Mouse (Mus musculus) retina, adult 2 months (tissue): ENCODE data around the gene 5430427O19Rik.

Experiments
- DNase-seq: peaks from one replicate; pipeline ENCODE4 v3.0.0-alpha.2; 2012; ENCODE audit warnings: low read depth, low spot score

Gene 5430427O19Rik

DNA sequence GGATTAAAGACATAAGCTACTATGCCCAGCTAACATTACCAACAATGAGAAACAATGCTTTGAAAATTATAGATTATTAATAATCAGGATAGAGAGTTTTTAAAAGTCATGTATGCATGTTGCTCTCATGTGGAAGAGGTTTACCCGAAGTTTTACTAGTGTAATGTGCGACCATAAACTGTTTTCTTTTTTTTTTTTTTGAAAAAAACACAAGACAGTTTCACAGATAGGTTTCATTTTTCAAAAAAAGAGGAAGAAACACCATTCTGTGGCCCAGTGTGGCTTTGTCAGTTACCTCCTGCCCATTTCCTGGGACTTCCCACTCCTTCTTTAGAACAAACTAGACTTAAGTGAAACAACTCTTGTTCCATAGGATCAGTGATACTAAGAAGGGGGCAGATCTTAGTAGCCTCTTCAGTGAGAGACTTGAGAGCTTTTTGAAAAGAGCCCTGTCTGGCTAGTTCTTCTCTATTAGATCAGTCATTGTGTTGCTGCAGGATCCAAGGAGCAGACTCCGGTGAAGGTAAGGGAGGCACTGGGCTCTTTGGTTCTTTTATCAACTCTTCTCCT, at the start of gene 5430427O19Rik:
Gene 5430427O19Rik, plus strand, starts transcription at position 441 of the 570 bp plus-strand sequence.
- DNase-seq: no peak

DNA sequence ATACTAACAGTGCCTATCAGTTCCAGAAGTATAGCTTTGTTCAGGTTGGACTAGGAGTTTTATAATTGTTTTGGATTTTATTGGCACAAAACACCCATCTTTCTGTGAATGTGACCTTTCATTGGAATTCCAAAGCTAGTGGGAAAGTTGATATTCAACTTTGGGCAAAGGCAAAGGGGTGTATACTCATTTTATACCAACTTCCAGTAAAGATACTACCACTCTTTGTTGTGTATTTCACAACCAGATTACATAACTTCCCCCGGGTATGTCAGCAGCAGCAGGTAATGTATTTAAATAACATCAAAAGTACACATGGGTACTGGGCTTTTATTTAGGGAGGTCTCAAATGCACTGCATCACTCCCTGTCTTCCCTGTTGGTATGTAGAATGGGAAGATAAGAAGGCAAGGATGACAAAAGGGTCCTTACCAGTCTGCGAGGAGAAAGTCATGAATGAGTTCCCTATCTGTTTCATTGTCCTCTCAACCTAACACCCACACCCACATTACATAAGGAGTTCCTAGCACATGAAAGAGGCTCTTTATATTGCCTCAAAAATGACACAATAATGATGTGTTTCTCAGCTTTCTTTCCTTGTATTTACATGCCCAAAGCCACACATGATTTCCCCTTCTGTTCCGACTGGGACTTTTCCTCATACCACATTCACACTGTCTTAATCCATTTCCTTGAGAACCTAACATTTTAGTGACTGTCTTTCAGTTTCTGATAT, 42.3 kb upstream of the 5430427O19Rik start:
- no peak for DNase-seq

DNA sequence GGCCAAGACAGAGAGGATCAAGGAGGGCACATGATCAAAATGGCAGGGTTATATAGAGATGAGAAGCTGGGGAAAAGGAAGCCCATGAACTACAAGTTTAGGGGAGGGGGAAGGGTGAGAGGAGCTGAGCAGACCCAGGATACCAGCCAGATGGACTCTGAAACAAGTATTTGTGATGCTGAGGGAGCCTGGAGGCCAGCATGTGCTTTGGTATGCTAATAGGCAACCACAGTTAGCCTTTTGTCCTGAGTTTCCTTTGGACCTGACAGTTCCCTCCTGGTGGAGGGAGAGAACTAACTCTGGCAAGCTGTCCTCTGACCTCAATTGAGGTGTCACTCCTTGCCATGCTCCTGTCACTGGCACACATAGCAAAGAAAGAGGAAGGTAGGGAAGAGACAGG, 41.2 kb upstream of the 5430427O19Rik start:
- no peak for DNase-seq

DNA sequence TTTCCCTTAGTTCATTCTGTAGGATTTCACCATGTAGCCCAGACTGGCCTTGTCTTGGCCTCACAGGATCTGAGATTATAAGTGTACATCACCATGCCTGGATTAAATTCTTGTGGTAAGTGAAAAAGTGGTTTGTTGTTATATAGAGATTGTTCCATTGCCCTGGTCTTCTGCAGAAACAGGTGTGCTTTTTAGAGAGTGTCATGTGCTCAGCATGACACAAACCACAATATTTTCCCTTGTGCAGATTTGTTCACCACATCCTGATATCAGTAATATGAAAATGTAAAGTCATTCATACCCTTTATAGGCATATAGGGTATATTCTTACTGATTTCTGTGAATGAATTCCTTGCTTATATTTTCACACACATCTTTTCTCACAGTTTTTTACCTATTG, 31.0 kb upstream of the 5430427O19Rik start:
- no peak for DNase-seq

DNA sequence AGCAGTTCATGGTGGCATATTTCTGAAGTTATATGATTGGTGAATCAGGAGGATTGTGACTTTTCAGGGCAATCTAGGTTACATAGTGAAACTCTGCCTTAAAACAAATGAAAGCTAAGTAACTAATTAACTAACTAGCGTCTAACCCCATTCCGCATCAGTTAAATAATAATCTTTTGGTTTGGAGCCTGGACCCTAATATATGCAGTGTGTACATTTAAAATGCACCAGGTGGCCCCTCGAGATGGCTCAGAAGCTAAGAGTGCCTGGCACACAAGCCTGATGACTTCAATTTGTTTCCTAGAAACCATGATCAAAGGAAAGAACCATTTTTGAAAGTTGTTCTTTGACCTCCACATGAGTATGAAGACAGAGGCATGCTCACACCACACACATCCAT, 14.2 kb upstream of the 5430427O19Rik start:
- no peak for DNase-seq

DNA sequence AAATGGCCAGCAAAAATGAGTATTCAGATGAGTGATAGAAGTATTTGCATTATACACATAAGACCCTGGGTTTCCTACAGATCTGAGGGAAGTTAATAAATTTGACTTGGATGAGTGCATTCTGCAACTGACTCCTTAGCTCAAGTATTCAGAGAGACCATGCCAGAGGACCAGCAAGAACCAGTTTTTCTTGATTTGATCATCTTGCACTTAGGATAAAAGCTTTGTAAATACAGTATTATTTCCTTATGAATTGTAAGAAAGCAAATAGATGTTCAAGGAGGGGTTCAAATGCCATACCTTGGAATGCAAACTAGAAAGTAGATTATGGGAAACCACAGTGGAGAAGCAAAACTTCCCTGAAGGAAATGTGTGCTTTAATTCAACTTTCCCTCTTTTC, 13.0 kb upstream of the 5430427O19Rik start:
- DNase-seq: no peak

DNA sequence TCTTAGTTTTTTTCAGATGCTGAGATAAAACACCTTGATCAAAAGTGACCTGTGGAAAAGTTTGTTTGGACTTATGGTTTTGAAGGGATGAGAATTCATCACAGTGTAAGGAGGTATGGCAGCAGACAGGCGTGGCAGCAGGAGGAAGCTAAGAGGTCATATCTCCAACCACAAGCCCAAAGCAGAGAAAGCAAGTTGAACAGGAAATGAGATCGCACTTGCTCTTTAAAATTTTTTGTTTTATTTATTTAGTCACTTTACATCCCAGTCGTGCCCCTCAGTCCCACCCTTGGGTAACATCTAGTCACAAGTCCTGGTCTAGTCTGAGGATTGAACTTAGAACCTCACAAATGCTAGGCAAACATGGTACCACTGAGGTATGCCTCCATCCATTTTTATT, 2.1 kb upstream of the 5430427O19Rik start:
- DNase-seq: no peak

DNA sequence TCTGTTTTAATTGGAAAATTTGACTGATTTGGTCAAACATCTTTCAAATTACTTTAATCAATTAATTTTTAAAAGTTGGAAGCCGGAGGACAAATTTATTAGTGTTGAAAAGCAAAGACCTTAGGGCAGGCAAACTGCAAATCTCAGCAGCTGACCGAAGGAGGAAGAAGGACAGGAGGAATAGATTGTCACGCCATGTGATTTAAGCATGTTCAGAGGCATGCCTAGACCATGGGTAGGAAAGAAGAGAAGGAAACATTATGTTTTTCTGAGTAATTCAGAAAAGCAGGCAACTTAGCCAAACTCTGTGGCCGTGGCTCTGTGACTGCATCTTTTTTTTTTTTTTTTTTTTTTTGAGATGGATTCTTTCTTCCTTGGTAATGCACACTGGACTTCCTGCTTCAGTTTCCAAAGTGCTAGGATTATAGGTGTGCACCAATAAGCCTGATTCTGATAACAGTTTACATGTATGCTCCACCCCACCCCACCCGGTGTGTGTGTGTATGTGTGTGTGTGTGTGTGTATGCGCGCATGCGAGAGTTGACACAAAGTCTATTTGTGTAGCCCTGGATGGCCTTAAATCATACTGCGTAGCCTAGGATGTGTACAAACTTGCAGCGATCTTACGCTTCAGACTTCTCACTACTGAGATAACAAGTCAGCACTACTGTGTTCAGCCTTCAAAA, 1.4 kb downstream of the 5430427O19Rik start:
- DNase-seq: no peak

DNA sequence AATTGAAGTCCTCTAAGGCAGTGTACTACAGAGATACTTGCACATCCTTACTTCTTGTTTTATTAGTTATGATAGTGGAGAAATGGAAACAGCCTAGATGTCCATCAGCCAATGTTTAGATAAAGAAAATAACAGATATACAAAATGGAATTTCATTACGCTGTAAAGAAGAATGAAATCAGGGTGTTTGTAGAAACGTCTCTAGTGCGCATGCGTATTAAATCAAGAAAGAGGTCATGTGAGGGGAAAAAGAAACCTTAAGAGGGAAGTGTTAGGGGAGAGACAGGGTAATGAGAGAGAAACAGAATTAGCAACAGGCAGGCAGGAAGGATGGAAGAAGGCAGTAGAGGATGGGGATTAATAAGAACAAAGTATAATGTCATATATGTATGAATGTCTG, 4.2 kb downstream of the 5430427O19Rik start:
- no peak for DNase-seq

DNA sequence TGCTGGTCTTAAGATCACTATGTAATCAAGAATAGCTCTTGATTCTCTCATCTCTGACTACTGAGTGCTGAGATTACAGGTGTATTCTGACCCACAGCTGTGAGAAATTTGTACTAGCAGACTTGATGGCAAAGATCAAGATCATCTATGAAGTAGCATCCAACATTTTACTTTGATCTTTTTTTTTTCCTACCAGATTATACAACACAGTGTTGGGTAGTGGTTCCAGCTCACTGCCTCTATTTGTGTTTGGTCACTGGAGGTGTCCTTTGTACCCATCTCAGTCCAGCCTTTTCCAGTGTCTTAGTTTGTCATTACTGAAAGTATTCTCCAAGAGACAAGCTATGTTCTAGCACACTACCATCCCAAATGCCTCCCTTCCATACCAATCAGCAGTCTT, 5.8 kb downstream of the 5430427O19Rik start:
- DNase-seq: no peak

DNA sequence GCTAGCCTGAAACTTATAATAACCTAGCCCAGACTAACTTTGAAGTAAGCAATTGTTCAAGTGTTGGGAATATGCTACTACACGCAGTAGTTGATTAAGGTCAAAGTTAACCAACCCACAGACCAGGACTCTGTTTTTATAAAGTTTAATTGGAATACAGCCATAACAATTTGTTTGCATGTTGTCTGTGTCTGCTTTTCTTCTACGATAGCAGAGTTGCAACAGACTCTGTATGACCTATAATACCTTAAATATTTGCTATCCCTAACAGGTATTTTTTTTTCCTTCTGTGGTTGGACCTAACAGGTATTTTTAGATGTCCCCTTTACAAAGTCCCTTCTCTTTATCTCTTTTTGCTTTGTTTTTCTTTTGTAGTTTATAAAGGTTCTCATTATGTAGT, 7.6 kb downstream of the 5430427O19Rik start:
- DNase-seq: no peak

DNA sequence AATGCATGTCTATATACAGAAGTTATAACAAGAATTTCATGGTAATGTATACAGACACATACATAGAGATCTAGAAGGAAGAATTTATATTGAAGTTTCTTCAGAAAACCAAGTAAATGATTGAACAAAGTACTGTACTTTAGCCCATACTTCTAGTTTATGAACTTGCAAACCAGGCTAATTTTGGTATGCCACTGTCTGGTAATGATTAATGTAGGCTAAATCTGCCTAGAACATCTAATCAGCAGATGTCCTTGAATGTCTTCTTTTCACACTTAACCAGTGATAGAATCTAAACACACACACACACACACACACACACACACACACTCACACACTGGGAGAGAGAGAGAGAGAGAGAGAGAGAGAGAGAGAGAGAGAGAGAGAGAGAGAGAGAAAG, 8.1 kb downstream of the 5430427O19Rik start:
- no peak for DNase-seq

DNA sequence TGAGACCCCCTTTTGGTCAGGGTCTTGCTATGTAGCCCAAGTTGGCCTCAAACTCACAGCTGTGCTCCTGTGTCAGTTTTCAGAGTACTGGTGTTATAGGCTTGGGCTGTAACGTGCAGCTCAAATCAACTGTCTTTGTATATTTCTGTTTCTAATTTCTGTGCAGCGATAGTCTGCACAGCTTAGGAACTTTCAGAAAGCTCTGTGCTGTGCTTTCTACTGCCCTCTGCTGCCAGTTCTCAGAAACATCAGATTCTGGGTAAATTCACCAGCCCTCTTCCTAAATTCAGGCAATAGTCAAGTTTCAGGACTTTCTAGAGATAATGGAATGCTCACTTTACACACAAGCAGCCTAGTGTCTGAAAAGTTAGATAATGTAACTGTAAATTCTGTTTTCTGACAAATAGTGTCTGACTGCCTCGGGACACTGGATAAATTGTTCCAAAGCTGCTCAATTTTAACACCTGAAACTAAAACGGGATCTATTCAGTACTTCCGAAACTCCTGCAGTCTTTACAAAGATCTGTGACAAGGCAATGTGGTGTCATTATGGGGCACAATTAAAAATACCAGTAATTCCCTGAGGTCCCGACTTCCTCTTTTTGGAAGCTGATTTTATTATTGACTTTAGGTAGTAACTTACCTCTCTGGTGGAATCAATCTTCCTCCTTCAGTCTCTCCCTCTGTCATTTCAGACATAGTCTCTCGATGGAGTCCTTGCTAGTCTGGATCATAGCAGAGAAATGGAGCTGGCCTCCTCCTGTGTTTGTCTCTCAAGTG, 9.2 kb downstream of the 5430427O19Rik start:
- no peak for DNase-seq

DNA sequence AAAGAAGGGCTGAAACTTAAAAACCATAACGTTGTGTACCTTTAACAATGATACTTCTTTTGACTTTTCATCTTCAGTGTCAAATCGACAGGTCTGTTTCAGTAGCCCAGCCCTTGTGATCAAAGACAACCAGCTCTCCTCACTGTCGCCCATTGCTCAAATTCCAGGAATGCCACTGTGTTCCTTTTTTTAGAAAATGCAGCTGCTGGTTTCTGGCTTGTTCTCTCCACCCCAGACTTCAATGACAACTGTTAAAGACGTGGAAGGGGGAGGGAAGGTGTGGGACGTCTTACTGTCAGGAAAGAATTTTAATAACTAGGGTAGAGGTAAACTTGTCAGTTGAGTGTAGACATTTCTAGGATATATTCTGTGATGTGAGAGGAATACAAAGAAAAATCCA, 16.5 kb downstream of the 5430427O19Rik start:
- no peak for DNase-seq

DNA sequence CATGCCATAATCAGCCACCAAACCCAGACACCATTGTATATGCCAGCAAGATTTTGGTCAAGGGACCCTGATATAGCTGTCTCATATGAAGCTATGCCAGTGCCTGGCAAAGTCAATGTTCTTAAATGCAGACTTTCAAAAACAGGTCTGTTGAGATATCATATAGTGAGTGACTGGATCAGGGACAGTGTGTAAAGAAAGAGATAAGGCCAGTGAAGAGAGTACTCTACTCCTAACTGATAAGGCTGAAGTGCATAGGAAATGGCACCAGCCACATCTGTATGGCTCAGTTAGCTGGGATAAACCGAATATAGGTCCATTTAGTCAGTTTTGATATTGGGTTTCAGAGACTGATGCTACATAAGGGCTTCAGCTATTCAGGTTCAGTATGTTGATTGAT, 31.0 kb downstream of the 5430427O19Rik start:
- DNase-seq: no peak

DNA sequence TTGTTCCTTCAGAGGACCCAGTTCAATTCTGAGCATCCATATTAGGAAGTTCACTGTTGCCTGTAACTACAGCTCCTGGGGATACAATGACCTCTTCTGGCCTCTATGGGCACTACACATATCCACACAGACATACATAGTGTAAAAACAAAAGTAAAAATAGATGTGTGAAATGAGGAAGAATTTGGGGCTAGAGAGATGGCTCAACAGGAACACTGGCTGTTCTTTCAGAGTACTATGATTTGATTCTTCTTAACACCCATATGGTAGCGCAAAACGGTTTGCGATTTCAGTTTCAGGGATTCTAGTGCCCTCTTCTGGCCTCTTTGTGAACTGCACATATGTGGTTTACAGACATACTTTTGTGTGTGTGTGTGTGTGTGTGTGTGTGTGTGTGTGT, 48.9 kb downstream of the 5430427O19Rik start:
- DNase-seq: no peak

DNA sequence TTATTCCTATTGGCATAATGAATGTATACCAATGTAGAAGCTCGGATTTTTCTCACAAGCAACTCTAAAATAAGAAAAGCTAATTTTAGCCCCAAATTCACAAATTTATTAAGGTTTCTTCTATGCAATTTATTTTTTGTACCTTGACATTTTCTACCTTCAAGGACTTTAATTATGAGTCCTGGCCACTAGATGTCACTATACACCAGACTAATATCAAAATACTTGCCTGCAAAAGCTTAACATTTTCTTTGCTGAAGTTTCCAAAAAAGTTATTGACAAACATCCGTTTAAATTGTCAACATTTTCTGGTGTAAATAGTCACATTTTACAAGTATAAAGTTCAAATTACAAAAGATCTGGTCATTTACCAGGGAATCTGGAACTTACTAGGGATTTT, 62.8 kb downstream of the 5430427O19Rik start:
- DNase-seq: no peak
